Mouse (Mus musculus) heart, postnatal 36 days (tissue): ENCODE measurements at regions not wholly inside any gene's neighbourhood (a gene's known extent, or its start where the extent isn't known, plus 50 kb on each side); places are given as distances from the start of the nearest gene placed in this dataset.

ENCODE experiments used
- DNase-seq, 2 experiments: peaks; one replicate each; pipeline ENCODE4 v3.0.0; 2021 to 2022
- intact Hi-C: fragments of 180-260 bp; cut with DNase I; formaldehyde crosslinking; loops from one replicate; pipeline ENCODE4 v1.15.1; 2025

DNA sequence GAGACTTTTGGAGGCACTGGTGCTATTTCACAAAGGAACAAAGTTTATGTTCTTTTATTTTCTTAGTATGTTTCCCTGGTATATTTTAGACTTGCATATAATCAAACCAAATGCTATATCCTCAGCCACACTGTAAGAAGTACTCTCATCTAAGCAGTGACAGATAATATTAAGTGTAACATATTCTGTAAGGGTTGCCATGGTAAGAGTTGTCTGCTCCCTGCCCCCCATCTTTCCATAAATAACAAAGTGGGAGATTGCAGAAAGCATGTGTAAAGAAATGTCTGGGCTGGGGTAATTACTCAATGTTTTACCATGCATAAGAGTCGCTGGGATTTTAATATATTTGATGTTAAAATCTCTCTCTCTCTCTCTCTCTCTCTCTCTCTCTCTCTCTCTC lies 473.5 kb upstream of the Lcorl start:
- no peak for DNase-seq
- intact Hi-C loops: no loop called here
